Mouse (Mus musculus) erythroblast, embryonic 14.5 days (primary cell): ENCODE measurements around the gene Ccl11. TPM values are rescaled to one million over a fixed set of nuclear protein-coding genes. Genes with fewer than 3 reads are reported as not detected.

Experiments used
- H3K27me3 ChIP-seq: 2 replicates; pipeline ENCODE4 v1.6.1; 2012; ENCODE audit warnings: inconsistent platforms; ENCODE audit not compliant: control insufficient read depth
- H3K36me3 ChIP-seq: 2 replicates; pipeline ENCODE4 v1.6.1; 2012; ENCODE audit warnings: mild to moderate bottlenecking, inconsistent platforms; ENCODE audit not compliant: control insufficient read depth
- H3K4me1 ChIP-seq: 2 replicates; pipeline ENCODE4 v1.6.1; 2012; ENCODE audit warnings: inconsistent platforms; ENCODE audit not compliant: control insufficient read depth
- H3K4me3 ChIP-seq: replicated peaks from 2 replicates; pipeline ENCODE3; 2012; ENCODE audit warnings: moderate library complexity, mild to moderate bottlenecking, inconsistent platforms
- H3K9me3 ChIP-seq: 2 replicates; pipeline ENCODE4 v1.6.1; 2012; ENCODE audit warnings: low read length, inconsistent platforms, mixed read lengths; ENCODE audit not compliant: control insufficient read depth
- GATA1 ChIP-seq: IDR thresholded peaks from 2 replicates; pipeline ENCODE4 v1.6.1; 2012; ENCODE audit warnings: low read length, inconsistent platforms, mixed read lengths
- TAL1 ChIP-seq: IDR thresholded peaks from 3 replicates; pipeline ENCODE4 v1.6.1; 2012; ENCODE audit warnings: low read length, inconsistent platforms, mixed read lengths
- polyA plus RNA-seq: library from polyadenylated mRNA; stranded (reverse); fragments of >175 nt; gene quantifications from 2 replicates; pipeline ENCODE4 v1.2.3, GENCODE M21; 2012

Ccl11 gene
- polyA plus RNA-seq, 1 experiment: not detected

GRCm38 (mm10) chr11:82022504-82023056 lies 35.0 kb upstream of the Ccl11 start:
- Histone ChIP-seq H3K36me3 (no peaks in the 10 kb centered on the region), H3K9me3 (no peaks in the 10 kb centered on the region), H3K4me1 (no peaks in the 10 kb centered on the region), H3K27me3 (no peaks in the 10 kb centered on the region), H3K4me3 (no peak overlapping the region)
- TF ChIP-seq GATA1 (no peak), TAL1 (no peak)

- no peak for TF ChIP-seq GATA1
- TF ChIP-seq TAL1: no peak
- Histone ChIP-seq H3K27me3 (no peaks in the 10 kb centered on the region), H3K36me3 (no peaks in the 10 kb centered on the region), H3K9me3 (no peaks in the 10 kb centered on the region), H3K4me3 (no peak overlapping the region), H3K4me1 (no peaks in the 10 kb centered on the region)
Measured at GRCm38 (mm10) chr11:82023769-82024168, 33.9 kb upstream of the Ccl11 start.

GRCm38 (mm10) chr11:82030171-82030570 lies 27.5 kb upstream of the Ccl11 start:
- Histone ChIP-seq H3K9me3 (no peaks in the 10 kb centered on the region), H3K4me3 (no peak overlapping the region), H3K4me1 (no peaks in the 10 kb centered on the region), H3K36me3 (no peaks in the 10 kb centered on the region), H3K27me3 (no peaks in the 10 kb centered on the region)
- TF ChIP-seq TAL1 (no peak), GATA1 (no peak)

- H3K4me3 ChIP-seq: no peak overlapping the region
- no peaks in the 10 kb centered on the region for H3K27me3 ChIP-seq
- no peaks in the 10 kb centered on the region for H3K9me3 ChIP-seq
- no peaks in the 10 kb centered on the region for H3K36me3 ChIP-seq
- TF ChIP-seq TAL1: no peak
- no peak for TF ChIP-seq GATA1
- no peaks in the 10 kb centered on the region for H3K4me1 ChIP-seq
Measured at GRCm38 (mm10) chr11:82032136-82032535, 25.5 kb upstream of the Ccl11 start.

GRCm38 (mm10) chr11:82032678-82033344 lies 24.8 kb upstream of the Ccl11 start:
- Histone ChIP-seq H3K4me3 (no peak overlapping the region), H3K27me3 (no peaks in the 10 kb centered on the region), H3K9me3 (no peaks in the 10 kb centered on the region), H3K36me3 (no peaks in the 10 kb centered on the region), H3K4me1 (no peaks in the 10 kb centered on the region)
- TF ChIP-seq GATA1: no peak
- no peak for TF ChIP-seq TAL1

GRCm38 (mm10) chr11:82034446-82034845 lies 23.2 kb upstream of the Ccl11 start:
- no peaks in the 10 kb centered on the region for H3K36me3 ChIP-seq
- no peaks in the 10 kb centered on the region for H3K4me1 ChIP-seq
- H3K27me3 ChIP-seq: no peaks in the 10 kb centered on the region
- H3K4me3 ChIP-seq: no peak overlapping the region
- no peaks in the 10 kb centered on the region for H3K9me3 ChIP-seq
- no peak for TF ChIP-seq TAL1
- TF ChIP-seq GATA1: no peak

- no peaks in the 10 kb centered on the region for H3K36me3 ChIP-seq
- H3K27me3 ChIP-seq: no peaks in the 10 kb centered on the region
- TF ChIP-seq TAL1: no peak
- TF ChIP-seq GATA1: no peak
- no peak within 1 kb of the TSS for H3K4me3 ChIP-seq
- H3K4me1 ChIP-seq: no peaks in the 10 kb centered on the region
- H3K9me3 ChIP-seq: no peaks in the 10 kb centered on the region
Measured at GRCm38 (mm10) chr11:82035356-82035755, 22.3 kb upstream of the Ccl11 start, which contains the start of gene Ccl2. TSS of gene Ccl2 (plus strand) at chr11:82035571.

- TF ChIP-seq GATA1 (no peak), TAL1 (no peak)
- Histone ChIP-seq H3K36me3 (no peaks in the 10 kb centered on the region), H3K9me3 (no peaks in the 10 kb centered on the region), H3K27me3 (no peaks in the 10 kb centered on the region), H3K4me3 (no peak overlapping the region), H3K4me1 (no peaks in the 10 kb centered on the region)
Measured at GRCm38 (mm10) chr11:82035857-82036256, 21.8 kb upstream of the Ccl11 start.

GRCm38 (mm10) chr11:82038535-82038934 lies 19.1 kb upstream of the Ccl11 start, which contains the start of gene Gm17268:
TSS of gene Gm17268 (minus strand) at chr11:82038562.
- no peak within 1 kb of the TSS for H3K4me3 ChIP-seq
- H3K9me3 ChIP-seq: no peaks in the 10 kb centered on the region
- no peaks in the 10 kb centered on the region for H3K36me3 ChIP-seq
- H3K27me3 ChIP-seq: no peaks in the 10 kb centered on the region
- no peaks in the 10 kb centered on the region for H3K4me1 ChIP-seq
- TF ChIP-seq GATA1 (no peak), TAL1 (no peak)
